Mouse (Mus musculus) lung, adult 2 months (tissue): ENCODE results near the gene Gse1.

Source experiments
- CTCF ChIP-seq: fragments of 200-500 bp; IDR thresholded peaks from 2 replicates; pipeline ENCODE4 v1.5.1; 2011; ENCODE audit warnings: mild to moderate bottlenecking, low read length, control low read depth; ENCODE audit not compliant: insufficient read depth
- POLR2A ChIP-seq: fragments of 200-500 bp; IDR thresholded peaks from 2 replicates; pipeline ENCODE4 v1.6.1; 2011; ENCODE audit warnings: low read depth, mild to moderate bottlenecking, control low read depth, low read length, borderline replicate concordance; ENCODE audit errors: extremely low read depth

DNA sequence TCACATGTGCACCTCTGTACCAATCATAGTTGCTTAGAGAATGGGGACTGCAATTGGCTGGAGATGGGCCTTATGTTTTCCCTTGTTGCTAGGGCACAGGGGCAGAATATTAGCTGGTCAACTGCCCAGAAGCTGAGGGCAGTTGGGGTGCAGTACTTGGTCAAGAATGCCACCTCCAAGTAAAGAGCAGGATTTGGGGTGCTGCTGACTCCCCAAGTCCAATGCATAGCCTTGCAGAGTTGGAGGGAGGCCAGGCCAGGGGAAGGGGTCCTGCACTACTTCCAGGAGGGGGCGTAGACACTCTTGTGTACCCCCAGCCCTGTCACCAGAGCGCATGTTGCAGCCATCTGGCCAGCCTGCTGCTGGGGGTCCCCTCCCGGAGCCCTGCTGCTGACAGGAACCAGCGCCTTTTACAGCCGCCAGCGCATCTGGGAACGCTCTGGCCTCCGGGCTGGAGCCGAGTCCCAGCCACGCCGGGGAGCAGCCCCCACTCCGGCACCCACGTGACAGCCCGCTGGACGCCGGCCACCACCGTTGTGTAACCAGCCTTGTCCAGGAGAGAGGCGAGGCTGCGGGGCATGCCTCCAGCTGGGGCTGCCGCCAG, 37.3 kb upstream of the Gse1 start:
- TF ChIP-seq CTCF (no peak), POLR2A (no peak)
